Mouse (Mus musculus): ENCODE data around the gene Isy1. TPM values are rescaled to one million over a fixed set of nuclear protein-coding genes. Genes with fewer than 3 reads are reported as not detected.
A peak's percentile ranks its signal among the peaks of the same experiment; 100 is the strongest.

The Isy1 gene
- polyA plus RNA-seq, 1 experiment from 2014 or later, result 54.2 TPM

- H3K36me3 ChIP-seq, result no peaks in the 10 kb centered on the region
- WGBS, result 90% methylated on average over 7 of the region's 7 CpGs
- no peak overlapping the region for H3K9ac ChIP-seq (replicated peaks)
- ATAC-seq (ENCODE audit: low FRiP score, low read depth), result no peak
- H3K27ac ChIP-seq (replicated peaks), result no peak overlapping the region
- H3K4me1 ChIP-seq, result no peaks in the 10 kb centered on the region
- H3K9me3 ChIP-seq, result no peaks in the 10 kb centered on the region
- no peak overlapping the region for H3K4me3 ChIP-seq
- H3K4me2 ChIP-seq (replicated peaks), result no peak overlapping the region
- no peaks in the 10 kb centered on the region for H3K27me3 ChIP-seq
Measured at GRCm38 (mm10) chr6:87871240-87871639, 32.6 kb upstream of the Isy1 start.

- H3K4me2 ChIP-seq (replicated peaks), result no peak overlapping the region
- H3K4me1 ChIP-seq, result no peaks in the 10 kb centered on the region
- no peaks in the 10 kb centered on the region for H3K9me3 ChIP-seq
- WGBS, result 55% methylated on average over 1 of the region's 1 CpGs
- no peak overlapping the region for H3K27ac ChIP-seq (replicated peaks)
- no peaks in the 10 kb centered on the region for H3K36me3 ChIP-seq
- no peaks in the 10 kb centered on the region for H3K27me3 ChIP-seq
- H3K9ac ChIP-seq (replicated peaks), result no peak overlapping the region
- no peak for ATAC-seq (ENCODE audit: low FRiP score, low read depth)
- no peak overlapping the region for H3K4me3 ChIP-seq
Measured at GRCm38 (mm10) chr6:87870440-87870839, 31.8 kb upstream of the Isy1 start.

- Histone ChIP-seq H3K4me2 (replicated peaks) (no peak overlapping the region), H3K27ac (replicated peaks) (no peak overlapping the region), H3K9me3 (no peaks in the 10 kb centered on the region), H3K36me3 (no peaks in the 10 kb centered on the region), H3K4me1 (no peaks in the 10 kb centered on the region), H3K27me3 (no peaks in the 10 kb centered on the region), H3K4me3 (no peak overlapping the region), H3K9ac (replicated peaks) (no peak overlapping the region)
- WGBS, result 80% methylated on average over 9 of the region's 9 CpGs
- ATAC-seq (ENCODE audit: low FRiP score, low read depth), result no peak
Measured at GRCm38 (mm10) chr6:87868871-87869506, 30.4 kb upstream of the Isy1 start.

GRCm38 (mm10) chr6:87867256-87867655 is 28.7 kb upstream of the Isy1 start:
- Histone ChIP-seq H3K27me3 (no peaks in the 10 kb centered on the region), H3K9me3 (no peaks in the 10 kb centered on the region), H3K36me3 (no peaks in the 10 kb centered on the region), H3K27ac (replicated peaks) (no peak overlapping the region), H3K4me2 (replicated peaks) (no peak overlapping the region), H3K9ac (replicated peaks) (no peak overlapping the region), H3K4me1 (no peaks in the 10 kb centered on the region), H3K4me3 (no peak overlapping the region)
- ATAC-seq (ENCODE audit: low FRiP score, low read depth), result no peak
- WGBS, result 84% methylated on average over 2 of the region's 2 CpGs

- H3K4me2 ChIP-seq (replicated peaks), result no peak overlapping the region
- H3K4me1 ChIP-seq, result no peaks in the 10 kb centered on the region
- H3K9ac ChIP-seq (replicated peaks), result no peak overlapping the region
- H3K27me3 ChIP-seq, result no peaks in the 10 kb centered on the region
- ATAC-seq (ENCODE audit: low FRiP score, low read depth), result no peak
- H3K9me3 ChIP-seq, result no peaks in the 10 kb centered on the region
- H3K36me3 ChIP-seq, result no peaks in the 10 kb centered on the region
- no peak overlapping the region for H3K27ac ChIP-seq (replicated peaks)
- 87% methylated on average over 6 of the region's 6 CpGs for WGBS
- no peak overlapping the region for H3K4me3 ChIP-seq
Measured at GRCm38 (mm10) chr6:87866211-87866610, 27.6 kb upstream of the Isy1 start.

GRCm38 (mm10) chr6:87857071-87857470 is 18.5 kb upstream of the Isy1 start:
- Histone ChIP-seq H3K36me3 (no peaks in the 10 kb centered on the region), H3K9ac (replicated peaks) (no peak overlapping the region), H3K27ac (replicated peaks) (no peak overlapping the region), H3K4me3 (no peak overlapping the region), H3K4me2 (replicated peaks) (no peak overlapping the region), H3K27me3 (no peaks in the 10 kb centered on the region; the same call in 1 of the 2 replicates), H3K4me1 (no peaks in the 10 kb centered on the region), H3K9me3 (no peaks in the 10 kb centered on the region)
- 73% methylated on average over 1 of the region's 1 CpGs for WGBS
- ATAC-seq (ENCODE audit: low FRiP score, low read depth), result no peak

- H3K27ac ChIP-seq (replicated peaks), result no peak overlapping the region
- H3K27me3 ChIP-seq, result no peaks in the 10 kb centered on the region; the same call in 1 of the 2 replicates
- no peak overlapping the region for H3K9ac ChIP-seq (replicated peaks)
- no peak overlapping the region for H3K4me2 ChIP-seq (replicated peaks)
- no peaks in the 10 kb centered on the region for H3K36me3 ChIP-seq
- no peak for ATAC-seq (ENCODE audit: low FRiP score, low read depth)
- 85% methylated on average over 4 of the region's 4 CpGs for WGBS
- no peaks in the 10 kb centered on the region for H3K9me3 ChIP-seq
- no peak overlapping the region for H3K4me3 ChIP-seq
- peaks cover 12% of the 10 kb centered on the region for H3K4me1 ChIP-seq
Measured at GRCm38 (mm10) chr6:87853446-87853845, 14.8 kb upstream of the Isy1 start.

- Histone ChIP-seq H3K36me3 (peaks cover 5% of the 10 kb centered on the region; the same call in 1 of the 2 replicates), H3K9me3 (no peaks in the 10 kb centered on the region), H3K4me3 (no peak overlapping the region), H3K27ac (replicated peaks) (no peak overlapping the region), H3K4me1 (peaks cover 23% of the 10 kb centered on the region), H3K9ac (replicated peaks) (no peak overlapping the region), H3K27me3 (no peaks in the 10 kb centered on the region; the same call in 1 of the 2 replicates), H3K4me2 (replicated peaks) (no peak overlapping the region)
- WGBS, result 82% methylated on average over 6 of the region's 6 CpGs
- no peak for ATAC-seq (ENCODE audit: low FRiP score, low read depth)
Measured at GRCm38 (mm10) chr6:87851871-87852270, 13.3 kb upstream of the Isy1 start.

GRCm38 (mm10) chr6:87850900-87851614 is 12.5 kb upstream of the Isy1 start, which contains the start of gene Cnbp:
Gene Cnbp, minus strand, starts transcription at chr6:87851106.
- no peaks in the 10 kb centered on the region for H3K9me3 ChIP-seq
- H3K27me3 ChIP-seq, result no peaks in the 10 kb centered on the region
- H3K4me1 ChIP-seq, result peaks cover 24% of the 10 kb centered on the region
- peak; percentile 99 for ATAC-seq (ENCODE audit: low FRiP score, low read depth)
- peak within 1 kb of the TSS; percentile 100 for H3K4me3 ChIP-seq
- peak within 1 kb of the TSS; percentile 93 for H3K27ac ChIP-seq (replicated peaks)
- WGBS, result under 1% methylated on average over 55 of the region's 55 CpGs
- H3K36me3 ChIP-seq, result peaks cover 5% of the 10 kb centered on the region; the same call in 1 of the 2 replicates
- peak within 1 kb of the TSS; percentile 85 for H3K4me2 ChIP-seq (replicated peaks)
- H3K9ac ChIP-seq (replicated peaks), result peak within 1 kb of the TSS; percentile 99

- Histone ChIP-seq H3K27ac (replicated peaks) (peak overlapping the region; percentile 93), H3K4me3 (peak overlapping the region; percentile 100), H3K36me3 (peaks cover 8% of the 10 kb centered on the region), H3K27me3 (no peaks in the 10 kb centered on the region), H3K9ac (replicated peaks) (peak overlapping the region; percentile 99), H3K4me2 (replicated peaks) (peak overlapping the region; percentile 85), H3K9me3 (no peaks in the 10 kb centered on the region), H3K4me1 (peaks cover 24% of the 10 kb centered on the region)
- WGBS, result under 1% methylated on average over 61 of the region's 73 CpGs
- peak; percentile 85 for ATAC-seq (ENCODE audit: low FRiP score, low read depth)
Measured at GRCm38 (mm10) chr6:87850155-87850899, 11.7 kb upstream of the Isy1 start.

- Histone ChIP-seq H3K27me3 (no peaks in the 10 kb centered on the region), H3K9me3 (no peaks in the 10 kb centered on the region), H3K4me2 (replicated peaks) (peak overlapping the region; percentile 85), H3K4me3 (peak overlapping the region; percentile 100), H3K9ac (replicated peaks) (peak overlapping the region; percentile 99), H3K27ac (replicated peaks) (no peak overlapping the region), H3K4me1 (peaks cover 24% of the 10 kb centered on the region), H3K36me3 (peaks cover 14% of the 10 kb centered on the region)
- WGBS, result 2% methylated on average over 8 of the region's 8 CpGs
- ATAC-seq (ENCODE audit: low FRiP score, low read depth), result no peak
Measured at GRCm38 (mm10) chr6:87849780-87850154, 11.2 kb upstream of the Isy1 start.

- WGBS, result 81% methylated on average over 1 of the region's 1 CpGs
- H3K4me3 ChIP-seq, result no peak overlapping the region
- H3K9me3 ChIP-seq, result no peaks in the 10 kb centered on the region
- no peak overlapping the region for H3K4me2 ChIP-seq (replicated peaks)
- no peak overlapping the region for H3K27ac ChIP-seq (replicated peaks)
- no peaks in the 10 kb centered on the region for H3K27me3 ChIP-seq
- peaks cover 24% of the 10 kb centered on the region for H3K4me1 ChIP-seq
- 0 out of 2 replicates have a peak overlapping the region, but pooled peaks have one; percentile 2 for H3K9ac ChIP-seq (replicated peaks)
- H3K36me3 ChIP-seq, result peaks cover 42% of the 10 kb centered on the region
- no peak for ATAC-seq (ENCODE audit: low FRiP score, low read depth)
Measured at GRCm38 (mm10) chr6:87846813-87847212, 8.2 kb upstream of the Isy1 start.
